31 mouse cellular contexts compared by ENCODE assay signal in genomic region chr11:5850452-5850851, GRCm38 (mm10). TPM values are rescaled to one million over a fixed set of nuclear protein-coding genes. Genes with fewer than 3 reads are reported as not detected.
DNase-seq lines count a peak whose midpoint lies in the region; ATAC-seq and TF ChIP-seq lines count a peak whose summit lies in the region.
"Had no signal": no experiment of that assay in that cellular context is flagged by ENCODE, and none has a peak within 500 bp of the region (broad histone marks: within the 10 kb centered on the region; RNA-seq: fewer than 3 reads in every experiment).

No protein-coding gene starts in this region.

- WGBS in heart, adult 2 months, result 56% methylated on average over 5 of the region's 5 CpGs
- WGBS in intestine, embryonic 15.5 days, result 51% methylated on average over 5 of the region's 5 CpGs

- 0 out of 2 replicates have a peak, but pooled peaks have one; percentile 18 for TF ChIP-seq EP300 in heart, adult 2 months (IDR thresholded peaks at IDR 0.05; ENCODE audit: insufficient read depth, low read depth, low read length)

- H3K9ac ChIP-seq in heart, adult 2 months (ENCODE audit: low read depth, low read length), result no peak overlapping the region
- no peak overlapping the region for H3K9ac ChIP-seq in intestine, embryonic 15.5 days
- H3K9ac ChIP-seq: forebrain, embryonic 13.5 days; heart, embryonic 15.5 days; hindbrain, embryonic 12.5 days; limb, embryonic 13.5 days; midbrain, embryonic 12.5 days; neural tube, embryonic 13.5 days had no signal

- no peak overlapping the region for H3K27ac ChIP-seq in heart, adult 2 months
- no peak overlapping the region for H3K27ac ChIP-seq in intestine, embryonic 15.5 days
- H3K27ac ChIP-seq: forebrain, embryonic 13.5 days; hindbrain, embryonic 12.5 days; hindbrain, postnatal 0 days; limb, embryonic 13.5 days; midbrain, embryonic 12.5 days; neural tube, embryonic 13.5 days; stomach, postnatal 0 days had no signal

- H3K36me3 ChIP-seq in heart, adult 2 months (ENCODE audit: control insufficient read depth, insufficient read depth, low read length), result no peaks in the 10 kb centered on the region
- no peaks in the 10 kb centered on the region for H3K36me3 ChIP-seq in intestine, embryonic 15.5 days
- H3K36me3 ChIP-seq: heart, embryonic 10.5 days; heart, embryonic 15.5 days; hindbrain, embryonic 12.5 days; limb, embryonic 13.5 days; midbrain, embryonic 12.5 days; neural tube, embryonic 13.5 days had no signal

- no peaks in the 10 kb centered on the region for H3K79me2 ChIP-seq in heart, adult 2 months (replicated peaks; ENCODE audit: control insufficient read depth, insufficient read depth, low read length)

- ATAC-seq in intestine, embryonic 15.5 days, result no peak
- ATAC-seq: forebrain, embryonic 13.5 days; hindbrain, postnatal 0 days; intestine, embryonic 16.5 days had no signal

- TF ChIP-seq CTCF in heart, adult 2 months (IDR thresholded peaks at IDR 0.05), result no peak

- intact Hi-C loops in heart, adult 2 months (cut with DNase I), result no loop called here
- intact Hi-C loops in heart, postnatal 14 days (cut with DNase I), result no loop called here
- intact Hi-C loops in left cerebral cortex, postnatal 36 days (cut with DNase I), result no loop called here

- H3K4me1 ChIP-seq in heart, adult 2 months (ENCODE audit: control insufficient read depth, insufficient read depth, low read length), result peaks cover 5% of the 10 kb centered on the region
- no peaks in the 10 kb centered on the region for H3K4me1 ChIP-seq in intestine, embryonic 15.5 days (replicated peaks)
- H3K4me1 ChIP-seq: midbrain, embryonic 12.5 days; neural tube, embryonic 13.5 days had no signal

- no peak overlapping the region for H3K4me2 ChIP-seq in intestine, embryonic 15.5 days (replicated peaks)
- H3K4me2 ChIP-seq: forebrain, embryonic 13.5 days; heart, embryonic 15.5 days; hindbrain, embryonic 12.5 days; limb, embryonic 13.5 days; liver, embryonic 11.5 days; midbrain, embryonic 12.5 days; neural tube, embryonic 13.5 days had no signal

- DNase-seq in heart, adult 2 months, result no peak
- no peak for DNase-seq in heart, postnatal 14 days
- peak; percentile 40 for DNase-seq in R1 (ENCODE audit: low read depth, low spot score)
- peak; percentile 67 for DNase-seq in thymus, postnatal 0 days (ENCODE audit: low spot score)
- DNase-seq in left cerebral cortex, postnatal 36 days (ENCODE audit: low spot score in 2 of 2), result no peak
- DNase-seq in layer of hippocampus, postnatal 10 days (ENCODE audit: low spot score in 2 of 2), result no peak
- DNase-seq: adrenal gland, postnatal 10 days; cerebellum, adult 11-12 months; cerebellum, postnatal 10 days; gastrocnemius, postnatal 14 days; heart, postnatal 36 days; kidney, adult 9 months; kidney, postnatal 10 days; lung, postnatal 36 days; right cerebral cortex, postnatal 4 days had no signal

- no peak overlapping the region for H3K4me3 ChIP-seq in heart, adult 2 months
- no peak overlapping the region for H3K4me3 ChIP-seq in intestine, embryonic 15.5 days (replicated peaks)
- H3K4me3 ChIP-seq: forebrain, embryonic 13.5 days; heart, embryonic 10.5 days; heart, embryonic 15.5 days; hindbrain, embryonic 12.5 days; limb, embryonic 13.5 days; megakaryocyte, embryonic 14.5 days; midbrain, embryonic 12.5 days; neural tube, embryonic 13.5 days had no signal

- H3K27me3 ChIP-seq in heart, adult 2 months (ENCODE audit: control insufficient read depth, insufficient read depth, low read length), result no peaks in the 10 kb centered on the region
- no peaks in the 10 kb centered on the region for H3K27me3 ChIP-seq in intestine, embryonic 15.5 days (replicated peaks)
- H3K27me3 ChIP-seq: forebrain, embryonic 13.5 days; heart, embryonic 15.5 days; hindbrain, embryonic 12.5 days; limb, embryonic 13.5 days; midbrain, embryonic 12.5 days; neural tube, embryonic 13.5 days had no signal

- no peaks in the 10 kb centered on the region for H3K9me3 ChIP-seq in intestine, embryonic 15.5 days
- H3K9me3 ChIP-seq: forebrain, embryonic 13.5 days; heart, embryonic 10.5 days; heart, embryonic 15.5 days; hindbrain, embryonic 12.5 days; limb, embryonic 13.5 days; midbrain, embryonic 12.5 days; neural tube, embryonic 13.5 days had no signal

- TF ChIP-seq POLR2A in heart, adult 2 months (IDR thresholded peaks at IDR 0.05; ENCODE audit: insufficient read depth, low read depth, low read length), result no peak

RNA-seq across cellular contexts. Expression of gene Aebp1, which starts 11.3 kb away (rescaled TPM):
- total RNA-seq in heart, adult 2 months (2021), result 10 to 100 TPM; 18.6 to 19.9 TPM
- polyA plus RNA-seq in heart, adult 2 months (2012; rRNA removed), result 25.6 and 33.3 TPM in 2 replicates
- 10 to 100 TPM; 27.1 to 32.5 TPM for total RNA-seq in heart, postnatal 14 days (2021)
- polyA plus RNA-seq in thymus, postnatal 0 days (2015; fragmentation: Nextera tagmentation; extraction: Ambion mirVana), result 4.3 and 4.6 TPM in 2 replicates
- 10 to 100 TPM; 12.4 to 19.1 TPM for total RNA-seq in left cerebral cortex, postnatal 36 days (2021)
- 36.4 and 38.4 TPM in 2 replicates for polyA plus RNA-seq in intestine, embryonic 15.5 days (2015; fragmentation: Nextera tagmentation; extraction: Ambion mirVana)
- total RNA-seq in layer of hippocampus, postnatal 10 days (2021), result 10 to 100 TPM; 13.0 to 16.0 TPM
- total RNA-seq: common myeloid progenitor, adult 5-6 weeks had no signal

RNA-seq across cellular contexts. Expression of gene Polm, which starts 12.6 kb away (rescaled TPM):
- total RNA-seq in heart, adult 2 months (2021), result 1 to 10 TPM; 2.1 to 3.3 TPM
- polyA plus RNA-seq in heart, adult 2 months (2012; rRNA removed), result 6.3 and 11.2 TPM in 2 replicates
- 1 to 10 TPM; 4.2 to 5.0 TPM for total RNA-seq in heart, postnatal 14 days (2021)
- 8.7 and 9.5 TPM in 2 replicates for polyA plus RNA-seq in thymus, postnatal 0 days (2015; fragmentation: Nextera tagmentation; extraction: Ambion mirVana)
- 10 to 100 TPM in 1 of 2 experiments, 1 to 10 TPM in 1; 8.9 to 13.7 TPM for total RNA-seq in left cerebral cortex, postnatal 36 days (2021)
- 11.4 TPM in 2 replicates for polyA plus RNA-seq in intestine, embryonic 15.5 days (2015; fragmentation: Nextera tagmentation; extraction: Ambion mirVana)
- 10 to 100 TPM in 1 of 2 experiments, 1 to 10 TPM in 1; 9.4 to 13.2 TPM for total RNA-seq in layer of hippocampus, postnatal 10 days (2021)

RNA-seq across cellular contexts. Expression of gene Pold2, which starts 27.6 kb away (rescaled TPM):
- 10 to 100 TPM; 30.9 to 42.6 TPM for total RNA-seq in heart, adult 2 months (2021)
- polyA plus RNA-seq in heart, adult 2 months (2012; rRNA removed), result 49.1 and 58.1 TPM in 2 replicates
- 10 to 100 TPM; 31.0 to 33.0 TPM for total RNA-seq in heart, postnatal 14 days (2021)
- 97.0 and 118 TPM in 2 replicates for polyA plus RNA-seq in thymus, postnatal 0 days (2015; fragmentation: Nextera tagmentation; extraction: Ambion mirVana)
- 10 to 100 TPM; 18.0 to 19.2 TPM for total RNA-seq in left cerebral cortex, postnatal 36 days (2021)
- polyA plus RNA-seq in intestine, embryonic 15.5 days (2015; fragmentation: Nextera tagmentation; extraction: Ambion mirVana), result 137 TPM in 2 replicates
- total RNA-seq in layer of hippocampus, postnatal 10 days (2021), result 10 to 100 TPM; 21.5 to 32.3 TPM

RNA-seq across cellular contexts. Expression of gene Pgam2, which starts 46.9 kb away (rescaled TPM):
- 100 to 1,000 TPM; 743 to 848 TPM for total RNA-seq in heart, adult 2 months (2021)
- polyA plus RNA-seq in heart, adult 2 months (2012; rRNA removed), result 1,153 and 1,176 TPM in 2 replicates
- total RNA-seq in heart, postnatal 14 days (2021), result 100 to 1,000 TPM; 796 to 815 TPM
- 29.5 and 35.8 TPM in 2 replicates for polyA plus RNA-seq in thymus, postnatal 0 days (2015; fragmentation: Nextera tagmentation; extraction: Ambion mirVana)
- total RNA-seq in left cerebral cortex, postnatal 36 days (2021), result 1 to 10 TPM; 6.0 to 6.6 TPM
- 10.4 and 10.8 TPM in 2 replicates for polyA plus RNA-seq in intestine, embryonic 15.5 days (2015; fragmentation: Nextera tagmentation; extraction: Ambion mirVana)
- 1 to 10 TPM; 7.0 to 7.4 TPM for total RNA-seq in layer of hippocampus, postnatal 10 days (2021)
- total RNA-seq: common myeloid progenitor, adult 5-6 weeks; midbrain, postnatal 0 days had no signal

RNA-seq across cellular contexts. Expression of gene Myl7, which starts 48.1 kb away (rescaled TPM):
- 100 to 1,000 TPM; 463 to 551 TPM for total RNA-seq in heart, adult 2 months (2021)
- polyA plus RNA-seq in heart, adult 2 months (2012; rRNA removed), result 1,125 and 1,658 TPM in 2 replicates
- total RNA-seq in heart, postnatal 14 days (2021), result 100 to 1,000 TPM; 304 to 849 TPM
- polyA plus RNA-seq in thymus, postnatal 0 days (2015; fragmentation: Nextera tagmentation; extraction: Ambion mirVana), result 6.8 and 7.0 TPM in 2 replicates
- total RNA-seq in left cerebral cortex, postnatal 36 days (2021), result not detected
- 68.3 and 73.5 TPM in 2 replicates for polyA plus RNA-seq in intestine, embryonic 15.5 days (2015; fragmentation: Nextera tagmentation; extraction: Ambion mirVana)
- not detected for total RNA-seq in layer of hippocampus, postnatal 10 days (2021)
- total RNA-seq: common myeloid progenitor, adult 5-6 weeks; gastrocnemius, postnatal 14 days; hindbrain, postnatal 0 days; left cerebral cortex, postnatal 25 days; midbrain, postnatal 0 days had no signal
- polyA plus RNA-seq: forebrain, embryonic 13.5 days; hindbrain, postnatal 0 days; midbrain, postnatal 0 days had no signal

Comparison
In these comparisons a context has a peak if more than half of its experiments do, and no peak if none do; other contexts are left out.
1. DNase-seq: peak in R1 (single experiment) and thymus, postnatal 0 days (single experiment); none in heart, adult 2 months (0 of 2), heart, postnatal 14 days (0 of 2), left cerebral cortex, postnatal 36 days (0 of 2) and layer of hippocampus, postnatal 10 days (0 of 2).